Mouse (Mus musculus): ENCODE measurements at regions not wholly inside any gene's neighbourhood (a gene's known extent, or its start where the extent isn't known, plus 50 kb on each side); places are given as distances from the start of the nearest gene placed in this dataset.

GRCm38 (mm10) chr8:67143479-67143878, 283.5 kb downstream of the Naf1 start:
- TF ChIP-seq CTCF (IDR thresholded peaks at IDR 0.05) (no peak), EP300 (IDR thresholded peaks at IDR 0.05) (no peak)
- Histone ChIP-seq H3K9me3 (ENCODE audit: low read length) (no peaks in the 10 kb centered on the region), H3K4me2 (replicated peaks; ENCODE audit: low read depth, low read length) (no peak overlapping the region), H3K9ac (replicated peaks; ENCODE audit: low read depth) (no peak overlapping the region), H3K36me3 (ENCODE audit: insufficient read depth, low read length) (no peaks in the 10 kb centered on the region), H3K27me3 (replicated peaks; ENCODE audit: insufficient read depth, low read length) (no peaks in the 10 kb centered on the region), H3K4me3 (ENCODE audit: low read depth, low read length) (no peak overlapping the region), H3K4me1 (ENCODE audit: insufficient read depth, low read depth, low read length) (no peaks in the 10 kb centered on the region), H3K27ac (ENCODE audit: low read length) (no peak overlapping the region)
- WGBS, result 66% methylated on average over 4 of the region's 4 CpGs
- ATAC-seq (no peak), DNase-seq (ENCODE audit: low spot score) (no peak)

- no peak for TF ChIP-seq EP300 (IDR thresholded peaks at IDR 0.05)
- ATAC-seq (no peak), DNase-seq (ENCODE audit: low spot score) (no peak)
- Histone ChIP-seq H3K9ac (replicated peaks; ENCODE audit: low read depth) (no peak overlapping the region), H3K36me3 (ENCODE audit: insufficient read depth, low read length) (no peaks in the 10 kb centered on the region), H3K4me3 (ENCODE audit: low read depth, low read length) (no peak overlapping the region), H3K9me3 (ENCODE audit: low read length) (no peaks in the 10 kb centered on the region), H3K27me3 (replicated peaks; ENCODE audit: insufficient read depth, low read length) (no peaks in the 10 kb centered on the region), H3K4me1 (ENCODE audit: insufficient read depth, low read depth, low read length) (no peaks in the 10 kb centered on the region), H3K4me2 (replicated peaks; ENCODE audit: low read depth, low read length) (no peak overlapping the region), H3K27ac (ENCODE audit: low read length) (no peak overlapping the region)
- 82% methylated on average over 5 of the region's 5 CpGs for WGBS
These were observed 321.7 kb downstream of the Naf1 start for GRCm38 (mm10) chr8:67181741-67182140.

GRCm38 (mm10) chr8:67199213-67199612, 324.4 kb upstream of the Nat3 start:
- ATAC-seq, result no peak
- H3K36me3 ChIP-seq (ENCODE audit: insufficient read depth, low read length), result no peaks in the 10 kb centered on the region
- no peak for TF ChIP-seq CTCF (IDR thresholded peaks at IDR 0.05)
- TF ChIP-seq EP300 (IDR thresholded peaks at IDR 0.05), result no peak
- no peak overlapping the region for H3K4me3 ChIP-seq (ENCODE audit: low read depth, low read length)
- H3K27me3 ChIP-seq (replicated peaks; ENCODE audit: insufficient read depth, low read length), result no peaks in the 10 kb centered on the region
- no peaks in the 10 kb centered on the region for H3K9me3 ChIP-seq (ENCODE audit: low read length)
- no peaks in the 10 kb centered on the region for H3K4me1 ChIP-seq (ENCODE audit: insufficient read depth, low read depth, low read length)
- no peak overlapping the region for H3K9ac ChIP-seq (replicated peaks; ENCODE audit: low read depth)
- no peak overlapping the region for H3K4me2 ChIP-seq (replicated peaks; ENCODE audit: low read depth, low read length)
- no peak for DNase-seq (ENCODE audit: low spot score)
- no peak overlapping the region for H3K27ac ChIP-seq (ENCODE audit: low read length)

- no peak overlapping the region for H3K4me3 ChIP-seq (ENCODE audit: low read depth, low read length)
- DNase-seq (ENCODE audit: low spot score) (no peak), ATAC-seq (no peak)
- H3K9me3 ChIP-seq (ENCODE audit: low read length), result no peaks in the 10 kb centered on the region
- no peak overlapping the region for H3K27ac ChIP-seq (ENCODE audit: low read length)
- no peak for TF ChIP-seq EP300 (IDR thresholded peaks at IDR 0.05)
- no peak for TF ChIP-seq CTCF (IDR thresholded peaks at IDR 0.05)
- no peaks in the 10 kb centered on the region for H3K36me3 ChIP-seq (ENCODE audit: insufficient read depth, low read length)
- no peaks in the 10 kb centered on the region for H3K27me3 ChIP-seq (replicated peaks; ENCODE audit: insufficient read depth, low read length)
- H3K4me2 ChIP-seq (replicated peaks; ENCODE audit: low read depth, low read length), result no peak overlapping the region
- H3K9ac ChIP-seq (replicated peaks; ENCODE audit: low read depth), result no peak overlapping the region
- WGBS, result 88% methylated on average over 1 of the region's 1 CpGs
- no peaks in the 10 kb centered on the region for H3K4me1 ChIP-seq (ENCODE audit: insufficient read depth, low read depth, low read length)
These were observed 317.6 kb upstream of the Nat3 start for GRCm38 (mm10) chr8:67206064-67206463.

DNA sequence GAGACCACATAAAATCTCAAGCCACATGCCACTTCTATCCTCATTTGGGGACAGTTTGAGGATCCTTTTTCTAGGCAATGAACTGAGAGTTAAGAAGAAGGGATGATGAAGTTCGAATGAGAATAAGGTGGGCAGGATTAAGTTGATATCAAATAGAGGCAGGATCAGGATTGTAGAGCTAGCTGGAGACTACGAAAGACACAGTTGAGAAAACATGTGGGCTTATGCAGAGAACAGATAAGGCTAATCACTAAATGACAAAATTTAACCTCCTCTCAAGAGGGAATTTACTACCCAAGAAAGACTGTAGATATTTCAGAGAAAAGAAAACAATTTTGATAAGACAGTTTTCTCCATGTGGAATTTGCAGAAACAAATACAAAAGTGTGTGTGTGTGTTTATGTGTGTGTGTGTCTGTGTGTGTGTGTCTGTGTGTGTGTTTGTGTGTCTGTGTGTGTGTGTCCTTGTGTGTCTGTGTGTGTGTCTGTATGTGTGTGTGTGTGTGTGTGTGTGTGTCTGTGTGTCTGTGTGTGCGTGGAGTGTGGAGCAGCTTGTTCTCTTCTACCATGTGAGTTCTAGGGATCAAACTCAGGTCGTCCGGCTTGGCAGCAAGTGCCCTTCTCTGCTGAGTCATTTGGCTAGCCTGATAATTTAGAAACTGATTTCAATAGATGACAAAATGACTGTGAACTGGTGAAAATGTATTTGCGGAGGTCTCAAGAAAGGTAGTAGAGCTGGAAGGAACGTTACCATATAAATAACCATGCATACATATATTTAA, 291.5 kb upstream of the Nat3 start:
- Histone ChIP-seq H3K4me3 (ENCODE audit: low read depth, low read length) (no peak overlapping the region), H3K4me2 (replicated peaks; ENCODE audit: low read depth, low read length) (no peak overlapping the region), H3K27ac (ENCODE audit: low read length) (no peak overlapping the region), H3K9me3 (ENCODE audit: low read length) (no peaks in the 10 kb centered on the region), H3K36me3 (ENCODE audit: insufficient read depth, low read length) (no peaks in the 10 kb centered on the region), H3K9ac (replicated peaks; ENCODE audit: low read depth) (no peak overlapping the region), H3K27me3 (replicated peaks; ENCODE audit: insufficient read depth, low read length) (no peaks in the 10 kb centered on the region), H3K4me1 (ENCODE audit: insufficient read depth, low read depth, low read length) (no peaks in the 10 kb centered on the region)
- ATAC-seq, result no peak
- DNase-seq (ENCODE audit: low spot score), result no peak
- 61% methylated on average over 7 of the region's 7 CpGs for WGBS
- no peak for TF ChIP-seq EP300 (IDR thresholded peaks at IDR 0.05)

- 78% methylated on average over 1 of the region's 1 CpGs for WGBS
- Histone ChIP-seq H3K27ac (ENCODE audit: low read length) (no peak overlapping the region), H3K36me3 (ENCODE audit: insufficient read depth, low read length) (no peaks in the 10 kb centered on the region), H3K9ac (replicated peaks; ENCODE audit: low read depth) (no peak overlapping the region), H3K4me3 (ENCODE audit: low read depth, low read length) (no peak overlapping the region), H3K9me3 (ENCODE audit: low read length) (no peaks in the 10 kb centered on the region), H3K4me2 (replicated peaks; ENCODE audit: low read depth, low read length) (no peak overlapping the region), H3K4me1 (ENCODE audit: insufficient read depth, low read depth, low read length) (no peaks in the 10 kb centered on the region), H3K27me3 (replicated peaks; ENCODE audit: insufficient read depth, low read length) (no peaks in the 10 kb centered on the region)
- TF ChIP-seq CTCF (IDR thresholded peaks at IDR 0.05), result no peak
- no peak for ATAC-seq
- DNase-seq (ENCODE audit: low spot score), result no peak
These were observed 284.7 kb upstream of the Nat3 start for GRCm38 (mm10) chr8:67238934-67239333.

GRCm38 (mm10) chr8:67278759-67279158, 244.9 kb upstream of the Nat3 start:
- Histone ChIP-seq H3K36me3 (ENCODE audit: insufficient read depth, low read length) (no peaks in the 10 kb centered on the region), H3K4me3 (ENCODE audit: low read depth, low read length) (no peak overlapping the region), H3K4me1 (ENCODE audit: insufficient read depth, low read depth, low read length) (no peaks in the 10 kb centered on the region), H3K9ac (replicated peaks; ENCODE audit: low read depth) (no peak overlapping the region), H3K4me2 (replicated peaks; ENCODE audit: low read depth, low read length) (no peak overlapping the region), H3K27me3 (replicated peaks; ENCODE audit: insufficient read depth, low read length) (no peaks in the 10 kb centered on the region), H3K27ac (ENCODE audit: low read length) (no peak overlapping the region), H3K9me3 (ENCODE audit: low read length) (no peaks in the 10 kb centered on the region)
- DNase-seq (ENCODE audit: low spot score) (no peak), ATAC-seq (no peak)
- WGBS, result 58% methylated on average over 6 of the region's 6 CpGs
- TF ChIP-seq EP300 (IDR thresholded peaks at IDR 0.05) (no peak), CTCF (IDR thresholded peaks at IDR 0.05) (no peak)
